Mouse (Mus musculus): Measurements from ENCODE around the gene Blvrb.

- TF ChIP-seq POLR2A (IDR thresholded peaks at IDR 0.05; ENCODE audit: control insufficient read depth, low read depth, low read length) (no peak), CTCF (IDR thresholded peaks at IDR 0.05; ENCODE audit: control insufficient read depth, insufficient read depth, insufficient replicate concordance, low read depth, low read length) (no peak)
Measured at GRCm38 (mm10) chr7:27471390-27472120, 23.8 kb downstream of the Blvrb start.
